In genomic region chr7:135406761-135407160, GRCm38 (mm10) we compare ENCODE assay signal across 24 mouse cellular contexts. TPM values are rescaled to one million over a fixed set of nuclear protein-coding genes. Genes with fewer than 3 reads are reported as not detected.
DNase-seq lines count a peak whose midpoint lies in the region; TF ChIP-seq lines count a peak whose summit lies in the region.
"Had no signal": no experiment of that assay in that cellular context is flagged by ENCODE, and none has a peak within 500 bp of the region (broad histone marks: within the 10 kb centered on the region; RNA-seq: fewer than 3 reads in every experiment).

No protein-coding gene starts in this region.

- TF ChIP-seq CTCF in MEL (IDR thresholded peaks at IDR 0.05 in 2 of 3, conservative IDR thresholded peaks at IDR 0.05 in 1 of 3; ENCODE audit: control insufficient read depth in 1 of 3, insufficient read depth in 1 of 3, low read depth in 2 of 3, low read length in 3 of 3, poor library complexity in 1 of 3, severe bottlenecking in 1 of 3), result no peak

- H3K27ac ChIP-seq in MEL (ENCODE audit: control insufficient read depth, low read depth, low read length), result no peak overlapping the region

- no peaks in the 10 kb centered on the region for H3K9me3 ChIP-seq in MEL (replicated peaks; ENCODE audit: insufficient read depth, low read length)

- H3K4me3 ChIP-seq in MEL (ENCODE audit: control insufficient read depth in 1 of 2, insufficient read depth in 1 of 2, low read depth in 2 of 2, low read length in 2 of 2), result no peak overlapping the region

- H3K27me3 ChIP-seq in MEL (ENCODE audit: control insufficient read depth in 1 of 2, insufficient read depth in 2 of 2, low read length in 2 of 2), result no peaks in the 10 kb centered on the region; a peak in 1 of 4 replicates

- TF ChIP-seq EP300 in MEL (IDR thresholded peaks at IDR 0.05; ENCODE audit: low read depth in 1 of 2, low read length in 2 of 2), result peak; percentile 23 to 59; a peak in 3 of 4 replicates

- H3K79me2 ChIP-seq in MEL (ENCODE audit: control insufficient read depth, insufficient read depth, low read length, poor library complexity), result no peaks in the 10 kb centered on the region

- no peaks in the 10 kb centered on the region for H3K36me3 ChIP-seq in MEL (ENCODE audit: control insufficient read depth in 1 of 2, insufficient read depth in 2 of 2, low read length in 2 of 2)
- H3K36me3 ChIP-seq: G1E had no signal

- no peaks in the 10 kb centered on the region for H3K4me1 ChIP-seq in MEL (ENCODE audit: control insufficient read depth in 1 of 2, insufficient read depth in 2 of 2, low read length in 2 of 2)

- no peak overlapping the region for H3K9ac ChIP-seq in MEL (ENCODE audit: control insufficient read depth, low read depth, low read length, poor library complexity, severe bottlenecking)

- TF ChIP-seq RAD21 in MEL (IDR thresholded peaks at IDR 0.05; ENCODE audit: low read depth, low read length), result no peak

- TF ChIP-seq POLR2A in MEL (IDR thresholded peaks at IDR 0.05; ENCODE audit: control insufficient read depth in 1 of 2, insufficient read depth in 1 of 2, low read depth in 1 of 2, low read length in 2 of 2, poor library complexity in 1 of 2), result no peak

- DNase-seq in MEL (ENCODE audit: low read depth, low spot score), result peak; percentile 5
- DNase-seq in embryo, embryonic 10 days (ENCODE audit: low spot score), result no peak
- DNase-seq: adrenal gland, adult 2 months; adrenal gland, adult 8-10 months; adrenal gland, postnatal 10 days; adrenal gland, postnatal 14 days; adrenal gland, postnatal 25 days; adrenal gland, postnatal 36 days; B cell, adult 2 months; cerebellum, adult 11 months; cerebellum, adult 11-12 months; cerebellum, adult 18-20 months; cerebellum, adult 2 months; cerebellum, adult 8-10 months had no signal

TF ChIP-seq in MEL, 35 proteins besides CTCF, POLR2A, EP300 and RAD21:
- TF ChIP-seq GATA1 (IDR thresholded peaks at IDR 0.05; ENCODE audit: low read depth, low read length), result peak; percentile 53; the same call in 1 of the 2 replicates
- peak; percentile 27; the same call in 1 of the 2 replicates for TF ChIP-seq TCF12 (IDR thresholded peaks at IDR 0.05; ENCODE audit: low read depth, low read length)
- TF ChIP-seq MAZ (IDR thresholded peaks at IDR 0.05; ENCODE audit: low read depth, low read length), result no peak

RNA-seq across cellular contexts. Expression of gene Foxi2, which starts 3.3 kb away (rescaled TPM):
- total RNA-seq in MEL (2012; rRNA removed), result not detected in 2 replicates
- polyA plus RNA-seq in MEL (2012; ENCODE audit: insufficient read depth in 1 of 2, insufficient read length in 2 of 2, low read depth in 1 of 2, low replicate concordance in 2 of 2, missing spikeins in 1 of 2), result not detected
- total RNA-seq: adrenal gland, adult 18-20 months; adrenal gland, adult 2 months; adrenal gland, adult 8-10 months; adrenal gland, postnatal 10 days; adrenal gland, postnatal 14 days; adrenal gland, postnatal 25 days; adrenal gland, postnatal 36 days; adrenal gland, postnatal 4 days; CH12.LX; ES-E14 had no signal
- polyA plus RNA-seq: activated CD4-positive, CD25-positive, alpha-beta regulatory T cell, adult 4 months; adrenal gland, adult 2 months; brain, embryonic 14.5 days; C2C12; CD4-positive, CD25-positive, alpha-beta regulatory T cell, adult 4 months; cerebellum, adult 2 months; G1E; Patski had no signal
